8 mouse cellular contexts compared by ENCODE assay signal in genomic region chr2:31458989-31459936, GRCm38 (mm10). TPM values are rescaled to one million over a fixed set of nuclear protein-coding genes. Genes with fewer than 3 reads are reported as not detected.
A peak's percentile ranks its signal among the peaks of the same experiment; 100 is the strongest.
DNase-seq lines count a peak whose midpoint lies in the region; ATAC-seq and TF ChIP-seq lines count a peak whose summit lies in the region.

No protein-coding gene starts in this region.

- H3K4me1 ChIP-seq in kidney, embryonic 15.5 days, result peaks cover 25% of the 10 kb centered on the region
- H3K4me1 ChIP-seq in embryonic facial prominence, embryonic 11.5 days (ENCODE audit: control insufficient read depth, insufficient read depth, low read length), result no peaks in the 10 kb centered on the region
- H3K4me1 ChIP-seq in intestine, embryonic 16.5 days (ENCODE audit: control insufficient read depth, insufficient read depth, low read length), result peaks cover 21% of the 10 kb centered on the region

- no peaks in the 10 kb centered on the region for H3K36me3 ChIP-seq in kidney, embryonic 15.5 days
- H3K36me3 ChIP-seq in embryonic facial prominence, embryonic 11.5 days (replicated peaks; ENCODE audit: control insufficient read depth, insufficient read depth, low read depth, low read length), result no peaks in the 10 kb centered on the region
- no peaks in the 10 kb centered on the region for H3K36me3 ChIP-seq in intestine, embryonic 16.5 days (ENCODE audit: control insufficient read depth, insufficient read depth, low read length)

- H3K9ac ChIP-seq in kidney, embryonic 15.5 days, result no peak overlapping the region
- no peak overlapping the region; the same call in 1 of the 2 replicates for H3K9ac ChIP-seq in embryonic facial prominence, embryonic 11.5 days (replicated peaks; ENCODE audit: low read length)
- peak overlapping the region; percentile 71 for H3K9ac ChIP-seq in intestine, embryonic 16.5 days (ENCODE audit: low read depth, low read length)

- no peak for DNase-seq in kidney, adult 8-10 months
- DNase-seq in embryonic facial prominence, embryonic 11.5 days (ENCODE audit: low spot score), result no peak
- DNase-seq in naive thymus-derived CD4-positive, alpha-beta T cell, adult 2 months (ENCODE audit: low read depth), result peak; percentile 54
- no peak for DNase-seq in left cerebral cortex, postnatal 25 days (ENCODE audit: low spot score in 2 of 2)
- no peak for DNase-seq in cerebellum, postnatal 10 days
- DNase-seq in gastrocnemius, adult 2 months, result no peak

- peak overlapping the region; percentile 51; the same call in 1 of the 2 replicates for H3K4me3 ChIP-seq in kidney, embryonic 15.5 days (replicated peaks)
- H3K4me3 ChIP-seq in embryonic facial prominence, embryonic 11.5 days (ENCODE audit: low read depth, low read length), result no peak overlapping the region
- peak overlapping the region; percentile 44 for H3K4me3 ChIP-seq in intestine, embryonic 16.5 days (ENCODE audit: low read length)
- no peak overlapping the region for H3K4me3 ChIP-seq in gastrocnemius, adult 2 months

- intact Hi-C loops in left cerebral cortex, postnatal 25 days (cut with DNase I), result no loop called here
- intact Hi-C loops in gastrocnemius, adult 2 months (cut with DNase I), result no loop called here

- H3K9me3 ChIP-seq in kidney, embryonic 15.5 days (replicated peaks), result no peaks in the 10 kb centered on the region
- H3K9me3 ChIP-seq in embryonic facial prominence, embryonic 11.5 days (replicated peaks; ENCODE audit: control insufficient read depth, low read length), result no peaks in the 10 kb centered on the region
- no peaks in the 10 kb centered on the region for H3K9me3 ChIP-seq in intestine, embryonic 16.5 days (ENCODE audit: control insufficient read depth, low read length)

- 0 out of 2 replicates have a peak overlapping the region, but pooled peaks have one; percentile 3 for H3K27ac ChIP-seq in kidney, embryonic 15.5 days
- no peak overlapping the region for H3K27ac ChIP-seq in embryonic facial prominence, embryonic 11.5 days (replicated peaks; ENCODE audit: low read depth, low read length)
- peak overlapping the region; percentile 91 for H3K27ac ChIP-seq in intestine, embryonic 16.5 days (ENCODE audit: low read length)
- no peak overlapping the region for H3K27ac ChIP-seq in gastrocnemius, adult 2 months

- no peak for TF ChIP-seq CTCF in gastrocnemius, adult 2 months (IDR thresholded peaks at IDR 0.05)

- H3K27me3 ChIP-seq in kidney, embryonic 15.5 days, result peaks cover 46% of the 10 kb centered on the region
- H3K27me3 ChIP-seq in embryonic facial prominence, embryonic 11.5 days (ENCODE audit: control insufficient read depth, insufficient read depth, low read length), result peaks cover 18% of the 10 kb centered on the region
- H3K27me3 ChIP-seq in intestine, embryonic 16.5 days (replicated peaks; ENCODE audit: control insufficient read depth, insufficient read depth, low read length), result 0 out of 2 replicates have a peak, but pooled peaks cover 3% of the 10 kb centered on the region

- peak overlapping the region; percentile 94 for H3K4me2 ChIP-seq in kidney, embryonic 15.5 days
- peak overlapping the region; percentile 86 for H3K4me2 ChIP-seq in embryonic facial prominence, embryonic 11.5 days (ENCODE audit: low read depth, low read length)
- H3K4me2 ChIP-seq in intestine, embryonic 16.5 days (ENCODE audit: low read depth, low read length), result peak overlapping the region; percentile 78

- no peak for ATAC-seq in kidney, embryonic 15.5 days (replicated peaks; ENCODE audit: low FRiP score)
- ATAC-seq in embryonic facial prominence, embryonic 11.5 days (replicated peaks; ENCODE audit: insufficient number of reproducible peaks, low FRiP score, low TSS enrichment, low read depth), result no peak
- peak; percentile 82 for ATAC-seq in intestine, embryonic 16.5 days

- WGBS in kidney, embryonic 15.5 days, result 45% methylated on average over 16 of the region's 16 CpGs
- WGBS in embryonic facial prominence, embryonic 11.5 days, result 40% methylated on average over 16 of the region's 16 CpGs
- 36% methylated on average over 16 of the region's 16 CpGs for WGBS in intestine, embryonic 16.5 days

RNA-seq across cellular contexts. Expression of gene Ass1, which starts 10.7 kb away (rescaled TPM):
- polyA plus RNA-seq in kidney, embryonic 15.5 days (2015; fragmentation: Nextera tagmentation; extraction: Ambion mirVana), result 72.1 and 77.8 TPM in 2 replicates
- polyA plus RNA-seq in embryonic facial prominence, embryonic 11.5 days (2014; fragmentation: Nextera tagmentation; extraction: Ambion mirVana), result 11.2 and 14.5 TPM in 2 replicates
- polyA plus RNA-seq in intestine, embryonic 16.5 days (2015; fragmentation: Nextera tagmentation; extraction: Ambion mirVana), result 374 and 535 TPM in 2 replicates
- total RNA-seq in left cerebral cortex, postnatal 25 days (2021), result 10 to 100 TPM; 16.1 to 16.8 TPM
- 1 to 10 TPM; 2.6 to 3.9 TPM for total RNA-seq in gastrocnemius, adult 2 months (2021)

Comparison
In these comparisons a context has a peak if more than half of its experiments do, and no peak if none do; other contexts are left out.
1. H3K27ac ChIP-seq: peak in kidney, embryonic 15.5 days (single experiment) and intestine, embryonic 16.5 days (single experiment); none in embryonic facial prominence, embryonic 11.5 days (single experiment) and gastrocnemius, adult 2 months (single experiment).
2. H3K4me3 ChIP-seq: peak in kidney, embryonic 15.5 days (single experiment) and intestine, embryonic 16.5 days (single experiment); none in embryonic facial prominence, embryonic 11.5 days (single experiment) and gastrocnemius, adult 2 months (single experiment).
3. Peak in every context shown above with its lines, with median percentiles within 50 percentile points of each other: H3K4me2 ChIP-seq.